Mouse (Mus musculus): Measurements from ENCODE around the gene Gdpd3. TPM values are rescaled to one million over a fixed set of nuclear protein-coding genes. Genes with fewer than 3 reads are reported as not detected.

Gdpd3 gene
- polyA plus RNA-seq, 1 experiment: 3.5 TPM

DNA sequence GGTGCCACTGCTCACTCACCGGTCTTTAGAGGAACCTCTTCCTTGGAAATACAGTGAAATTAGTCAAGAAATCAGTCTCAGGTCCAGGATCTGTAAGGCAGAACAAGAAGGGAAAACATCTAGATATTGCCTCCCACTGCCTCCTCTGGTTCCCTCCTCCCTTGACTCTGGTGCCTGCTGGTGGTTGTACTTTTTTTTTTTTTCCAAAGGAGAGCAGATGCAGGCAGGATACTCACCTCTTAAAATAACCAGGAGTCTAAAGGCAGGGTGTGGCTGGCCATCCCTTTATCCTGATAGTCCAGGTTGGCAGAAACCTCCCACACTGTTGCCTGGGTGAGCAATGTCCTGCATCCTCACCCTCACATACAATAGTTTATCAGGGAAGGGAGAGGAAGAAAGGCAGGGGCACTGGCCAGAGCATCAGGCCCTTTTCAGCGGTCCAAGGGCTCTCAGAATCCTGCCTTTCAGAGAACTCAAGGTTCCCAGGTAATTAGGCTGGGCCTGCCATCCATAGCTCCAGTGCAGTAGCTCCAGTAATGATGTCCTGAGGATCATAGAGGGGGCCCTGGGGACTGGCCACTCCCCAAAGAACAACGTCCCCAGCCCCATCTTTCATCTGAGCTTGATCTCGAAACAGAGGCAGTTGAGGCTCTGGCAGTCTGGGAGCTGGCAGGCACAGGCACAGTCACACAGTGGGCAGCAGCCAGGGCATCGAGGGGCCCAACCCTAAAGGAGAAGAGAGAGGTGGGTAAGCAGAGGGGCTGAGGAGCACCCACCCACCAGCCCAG, 34.3 kb downstream of the Gdpd3 start:
- Histone ChIP-seq H3K27ac (ENCODE audit: control insufficient read depth, insufficient read depth, low read depth, low read length) (peak overlapping the region; percentile 95; the same call in 1 of the 2 replicates), H3K36me3 (ENCODE audit: control insufficient read depth, insufficient read depth, low read length) (no peaks in the 10 kb centered on the region), H3K4me1 (ENCODE audit: control insufficient read depth, insufficient read depth, low read length) (peaks cover 17% of the 10 kb centered on the region), H3K27me3 (ENCODE audit: control insufficient read depth, insufficient read depth, low read length) (no peaks in the 10 kb centered on the region), H3K4me3 (ENCODE audit: control insufficient read depth, low read depth, low read length) (peak overlapping the region; percentile 94)
- TF ChIP-seq CTCF (IDR thresholded peaks at IDR 0.05; ENCODE audit: control insufficient read depth, insufficient read depth, insufficient replicate concordance, low read depth, low read length) (no peak), POLR2A (IDR thresholded peaks at IDR 0.05; ENCODE audit: control insufficient read depth, low read depth, low read length) (no peak)

DNA sequence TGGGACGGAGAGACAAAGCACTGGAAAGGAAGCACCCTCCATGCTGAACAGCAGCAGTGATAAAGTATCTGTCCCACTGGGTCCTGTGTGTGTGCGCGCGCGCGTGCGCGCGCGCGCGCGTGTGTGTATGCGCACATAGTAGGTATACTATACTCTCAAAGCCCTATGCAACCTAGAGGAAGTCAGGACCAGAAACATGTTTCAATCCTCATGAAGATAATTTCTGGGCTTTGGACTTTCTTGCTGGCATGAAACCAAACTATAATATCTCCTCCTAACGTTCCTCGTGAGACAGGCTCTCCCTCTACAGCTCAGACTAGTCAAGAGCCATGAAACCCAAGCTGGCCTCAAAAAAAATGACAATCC, 34.9 kb downstream of the Gdpd3 start:
- TF ChIP-seq CTCF (IDR thresholded peaks at IDR 0.05; ENCODE audit: control insufficient read depth, insufficient read depth, insufficient replicate concordance, low read depth, low read length): no peak
- no peak for TF ChIP-seq POLR2A (IDR thresholded peaks at IDR 0.05; ENCODE audit: control insufficient read depth, low read depth, low read length)
- H3K27me3 ChIP-seq (ENCODE audit: control insufficient read depth, insufficient read depth, low read length): no peaks in the 10 kb centered on the region
- no peak overlapping the region for H3K27ac ChIP-seq (ENCODE audit: control insufficient read depth, insufficient read depth, low read depth, low read length)
- peak overlapping the region; percentile 94 for H3K4me3 ChIP-seq (ENCODE audit: control insufficient read depth, low read depth, low read length)
- H3K36me3 ChIP-seq (ENCODE audit: control insufficient read depth, insufficient read depth, low read length): no peaks in the 10 kb centered on the region
- peaks cover 17% of the 10 kb centered on the region for H3K4me1 ChIP-seq (ENCODE audit: control insufficient read depth, insufficient read depth, low read length)

DNA sequence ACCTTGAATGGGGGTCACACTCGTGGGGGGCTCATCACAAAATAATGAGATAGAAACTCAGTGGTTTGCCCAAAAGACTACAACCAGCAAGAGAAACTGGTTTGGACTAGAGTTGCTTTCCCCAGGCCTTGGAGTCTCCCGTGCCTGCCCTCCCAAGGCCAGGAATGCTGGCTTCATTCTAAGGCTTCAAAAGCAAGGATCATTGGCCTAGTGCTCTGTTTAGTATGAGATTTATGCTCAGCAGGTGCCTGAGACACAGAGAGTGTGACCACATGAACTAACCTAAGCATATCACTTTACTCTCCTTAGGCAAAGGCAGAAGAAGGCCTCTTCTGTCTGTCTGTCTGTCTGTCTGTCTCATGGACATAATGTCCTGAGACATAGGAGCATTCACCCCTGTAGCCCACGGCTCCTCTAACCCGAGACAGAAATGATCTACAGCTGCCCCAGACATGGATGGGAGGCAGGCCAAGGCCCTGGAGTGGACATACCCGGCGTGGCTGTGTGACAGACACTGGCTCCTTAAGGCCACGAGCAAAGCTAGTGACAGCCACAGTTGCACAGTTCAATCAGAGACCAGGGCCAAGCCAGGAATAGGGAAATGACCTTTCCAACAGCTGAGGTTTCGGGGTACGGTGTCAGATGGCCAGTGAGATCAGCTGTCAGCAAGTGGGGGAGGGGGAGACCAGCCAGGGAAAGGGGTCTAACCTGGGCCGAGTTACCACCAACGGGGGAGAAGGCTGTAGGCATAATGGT, 36.2 kb downstream of the Gdpd3 start:
- H3K27me3 ChIP-seq (ENCODE audit: control insufficient read depth, insufficient read depth, low read length): no peaks in the 10 kb centered on the region
- no peak overlapping the region for H3K4me3 ChIP-seq (ENCODE audit: control insufficient read depth, low read depth, low read length)
- H3K36me3 ChIP-seq (ENCODE audit: control insufficient read depth, insufficient read depth, low read length): no peaks in the 10 kb centered on the region
- peaks cover 19% of the 10 kb centered on the region for H3K4me1 ChIP-seq (ENCODE audit: control insufficient read depth, insufficient read depth, low read length)
- H3K27ac ChIP-seq (ENCODE audit: control insufficient read depth, insufficient read depth, low read depth, low read length): no peak overlapping the region
- TF ChIP-seq POLR2A (IDR thresholded peaks at IDR 0.05; ENCODE audit: control insufficient read depth, low read depth, low read length) (no peak), CTCF (IDR thresholded peaks at IDR 0.05; ENCODE audit: control insufficient read depth, insufficient read depth, insufficient replicate concordance, low read depth, low read length) (no peak)

DNA sequence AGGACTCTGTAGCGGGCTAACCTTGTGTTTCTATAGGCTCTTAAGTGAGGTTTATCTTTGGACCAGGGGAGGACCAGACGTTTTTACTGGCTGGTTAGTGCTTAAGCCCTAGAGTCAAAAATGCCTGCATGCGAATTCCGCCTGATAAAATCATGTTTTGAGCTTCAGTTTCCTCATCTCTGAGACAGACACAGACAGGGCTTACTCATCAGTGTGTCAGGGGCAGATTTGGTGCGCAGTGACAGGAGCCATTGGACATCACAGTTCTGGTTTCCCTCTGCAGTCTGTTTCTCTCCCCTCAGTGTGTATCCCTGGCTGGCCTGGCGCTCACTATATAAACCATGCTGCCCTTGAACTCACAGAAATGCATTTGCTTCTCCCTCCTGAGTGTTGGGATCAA, 37.0 kb downstream of the Gdpd3 start:
- TF ChIP-seq CTCF (IDR thresholded peaks at IDR 0.05; ENCODE audit: control insufficient read depth, insufficient read depth, insufficient replicate concordance, low read depth, low read length): no peak
- TF ChIP-seq POLR2A (IDR thresholded peaks at IDR 0.05; ENCODE audit: control insufficient read depth, low read depth, low read length): no peak
- Histone ChIP-seq H3K27me3 (ENCODE audit: control insufficient read depth, insufficient read depth, low read length) (no peaks in the 10 kb centered on the region), H3K36me3 (ENCODE audit: control insufficient read depth, insufficient read depth, low read length) (no peaks in the 10 kb centered on the region), H3K27ac (ENCODE audit: control insufficient read depth, insufficient read depth, low read depth, low read length) (no peak overlapping the region), H3K4me1 (ENCODE audit: control insufficient read depth, insufficient read depth, low read length) (peaks cover 26% of the 10 kb centered on the region), H3K4me3 (ENCODE audit: control insufficient read depth, low read depth, low read length) (no peak overlapping the region)

DNA sequence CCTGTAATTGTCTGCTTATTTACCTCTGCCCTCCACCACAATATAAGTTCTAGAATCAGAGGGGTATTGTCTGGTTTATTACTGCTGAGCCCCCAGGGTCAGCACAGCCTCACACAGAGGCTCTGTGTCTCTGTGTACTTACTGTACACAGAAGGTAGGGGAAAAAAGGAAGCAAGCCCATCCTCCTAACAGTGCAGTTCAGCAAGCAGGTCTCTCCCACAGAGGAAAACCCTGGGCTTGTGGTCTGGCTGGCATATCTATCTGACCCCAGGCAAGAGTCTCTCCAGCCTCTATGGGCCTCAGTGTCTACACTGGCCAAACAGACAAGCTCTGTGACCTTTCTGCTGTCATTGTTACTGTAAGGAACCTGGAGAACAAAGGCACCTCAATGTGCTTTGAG, 37.6 kb downstream of the Gdpd3 start:
- H3K27me3 ChIP-seq (ENCODE audit: control insufficient read depth, insufficient read depth, low read length): no peaks in the 10 kb centered on the region
- TF ChIP-seq POLR2A (IDR thresholded peaks at IDR 0.05; ENCODE audit: control insufficient read depth, low read depth, low read length): no peak
- no peak for TF ChIP-seq CTCF (IDR thresholded peaks at IDR 0.05; ENCODE audit: control insufficient read depth, insufficient read depth, insufficient replicate concordance, low read depth, low read length)
- H3K36me3 ChIP-seq (ENCODE audit: control insufficient read depth, insufficient read depth, low read length): no peaks in the 10 kb centered on the region
- no peak overlapping the region for H3K4me3 ChIP-seq (ENCODE audit: control insufficient read depth, low read depth, low read length)
- H3K27ac ChIP-seq (ENCODE audit: control insufficient read depth, insufficient read depth, low read depth, low read length): no peak overlapping the region
- H3K4me1 ChIP-seq (ENCODE audit: control insufficient read depth, insufficient read depth, low read length): peaks cover 22% of the 10 kb centered on the region

DNA sequence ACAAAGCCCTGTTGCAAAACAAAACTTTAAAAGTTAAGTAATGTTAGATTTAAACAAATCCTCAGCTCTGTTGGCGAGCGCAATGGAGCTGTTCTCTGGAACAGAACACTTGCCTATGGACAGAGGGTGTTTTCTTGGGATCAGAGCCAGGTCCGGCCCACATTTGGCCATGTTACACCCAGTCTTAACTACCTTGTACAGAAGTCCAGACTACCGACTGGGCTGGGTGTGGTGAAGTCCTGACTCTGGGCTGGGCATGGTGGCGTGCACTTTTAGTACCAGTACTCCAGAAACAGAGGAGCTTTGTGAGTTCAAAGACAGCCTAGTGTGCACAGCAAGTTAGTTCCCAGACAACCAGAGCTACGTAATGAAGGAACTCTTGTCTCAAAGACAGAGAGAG, 40.8 kb downstream of the Gdpd3 start:
- Histone ChIP-seq H3K27me3 (ENCODE audit: control insufficient read depth, insufficient read depth, low read length) (no peaks in the 10 kb centered on the region), H3K27ac (ENCODE audit: control insufficient read depth, insufficient read depth, low read depth, low read length) (no peak overlapping the region), H3K36me3 (ENCODE audit: control insufficient read depth, insufficient read depth, low read length) (no peaks in the 10 kb centered on the region), H3K4me3 (ENCODE audit: control insufficient read depth, low read depth, low read length) (peak overlapping the region; percentile 23), H3K4me1 (ENCODE audit: control insufficient read depth, insufficient read depth, low read length) (peaks cover 13% of the 10 kb centered on the region)
- TF ChIP-seq POLR2A (IDR thresholded peaks at IDR 0.05; ENCODE audit: control insufficient read depth, low read depth, low read length) (no peak), CTCF (IDR thresholded peaks at IDR 0.05; ENCODE audit: control insufficient read depth, insufficient read depth, insufficient replicate concordance, low read depth, low read length) (no peak)

DNA sequence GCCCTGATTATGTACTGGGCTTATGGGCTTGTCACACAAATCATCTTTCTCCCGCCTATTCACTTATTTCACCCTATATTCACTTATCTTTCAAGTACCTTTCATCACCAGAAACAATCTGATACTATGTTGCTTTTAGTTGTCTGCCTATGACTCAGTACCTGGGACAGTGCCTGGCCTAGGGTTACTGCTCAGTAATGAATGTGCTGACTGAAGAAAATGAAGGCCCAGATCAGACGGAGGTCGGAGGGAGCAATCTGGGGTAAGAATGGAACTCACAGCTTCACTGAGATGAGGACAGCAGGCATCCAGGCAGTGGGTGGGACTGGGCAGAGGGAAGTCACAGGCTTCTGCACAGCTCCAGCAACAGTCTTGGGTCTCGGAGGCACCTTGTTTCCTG, 41.3 kb downstream of the Gdpd3 start:
- no peak for TF ChIP-seq CTCF (IDR thresholded peaks at IDR 0.05; ENCODE audit: control insufficient read depth, insufficient read depth, insufficient replicate concordance, low read depth, low read length)
- no peak for TF ChIP-seq POLR2A (IDR thresholded peaks at IDR 0.05; ENCODE audit: control insufficient read depth, low read depth, low read length)
- no peaks in the 10 kb centered on the region for H3K36me3 ChIP-seq (ENCODE audit: control insufficient read depth, insufficient read depth, low read length)
- no peaks in the 10 kb centered on the region for H3K27me3 ChIP-seq (ENCODE audit: control insufficient read depth, insufficient read depth, low read length)
- no peak overlapping the region for H3K27ac ChIP-seq (ENCODE audit: control insufficient read depth, insufficient read depth, low read depth, low read length)
- peak overlapping the region; percentile 86 for H3K4me3 ChIP-seq (ENCODE audit: control insufficient read depth, low read depth, low read length)
- H3K4me1 ChIP-seq (ENCODE audit: control insufficient read depth, insufficient read depth, low read length): peaks cover 13% of the 10 kb centered on the region

Measured in testis, adult 2 months (tissue).